Mouse (Mus musculus) ES-Bruce4 (cell line): ENCODE measurements around the gene Ceacam9.

Experiments
- CTCF ChIP-seq: IDR thresholded peaks from one replicate; pipeline ENCODE4 v1.8.1; 2011; ENCODE audit warnings: low read depth, low read length
- EP300 ChIP-seq: IDR thresholded peaks from 2 replicates; pipeline ENCODE4 v1.6.1; 2011; ENCODE audit warnings: low read depth, low read length; ENCODE audit not compliant: insufficient read depth
- POLR2A ChIP-seq: IDR thresholded peaks from one replicate; pipeline ENCODE4 v1.8.1; 2011; ENCODE audit warnings: low read length; ENCODE audit not compliant: insufficient read depth

DNA sequence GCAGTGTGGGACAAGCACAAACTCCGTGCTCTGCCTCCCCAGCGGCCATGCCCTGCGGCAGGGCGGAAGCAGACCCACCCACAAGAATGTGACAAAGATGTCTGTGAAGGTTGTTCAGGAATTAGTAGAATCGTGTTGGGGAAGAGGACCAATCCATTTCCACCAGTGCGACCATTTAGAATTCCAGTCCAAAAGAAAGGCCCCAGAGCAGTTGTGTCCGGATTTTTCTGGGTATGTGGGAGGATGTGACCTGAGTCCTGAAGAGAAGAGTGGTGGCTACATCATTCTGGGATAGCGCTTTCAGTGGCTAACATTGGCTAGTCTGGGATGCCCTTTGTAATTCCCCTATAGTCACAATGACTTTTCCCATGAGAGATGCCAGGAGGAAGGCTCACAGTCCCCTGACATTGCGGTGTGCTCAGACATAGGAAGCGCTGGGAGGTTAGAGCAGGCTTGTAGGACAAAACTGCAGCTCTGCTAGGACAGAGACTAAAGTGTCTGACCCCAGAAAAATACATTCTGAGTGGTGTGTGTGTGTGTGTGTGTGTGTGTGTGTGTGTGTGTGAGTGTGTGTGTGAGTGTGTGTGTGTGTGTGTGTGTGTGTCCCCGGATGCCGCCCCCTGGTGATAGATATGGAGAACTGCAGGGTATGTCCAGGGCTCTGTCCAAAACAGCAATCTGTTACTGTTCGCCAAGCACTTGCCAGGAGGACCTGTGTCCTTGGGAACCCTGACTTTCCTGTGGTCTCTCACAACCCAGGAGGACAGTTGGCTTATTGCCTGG lies 8.9 kb upstream of the Ceacam9 start:
- TF ChIP-seq CTCF: peak; percentile 59
- TF ChIP-seq POLR2A: no peak
- 0 out of 2 replicates have a peak, but pooled peaks have one; percentile 35 for TF ChIP-seq EP300
